Mouse (Mus musculus): Measurements from ENCODE around the gene Gm14226.
A peak's percentile ranks its signal among the peaks of the same experiment; 100 is the strongest.
"Not testable (repeated sequence)": the region's sequence is repeated elsewhere in the genome, so short reads cannot be mapped to it uniquely, and the experiment has no call there.

The Gm14226 gene

GRCm38 (mm10) chr2:155018251-155018755, at the start of gene Gm14226:
Gm14226 (plus strand) TSS chr2:155018266.
- not testable (repeated sequence) for DNase-seq

DNA sequence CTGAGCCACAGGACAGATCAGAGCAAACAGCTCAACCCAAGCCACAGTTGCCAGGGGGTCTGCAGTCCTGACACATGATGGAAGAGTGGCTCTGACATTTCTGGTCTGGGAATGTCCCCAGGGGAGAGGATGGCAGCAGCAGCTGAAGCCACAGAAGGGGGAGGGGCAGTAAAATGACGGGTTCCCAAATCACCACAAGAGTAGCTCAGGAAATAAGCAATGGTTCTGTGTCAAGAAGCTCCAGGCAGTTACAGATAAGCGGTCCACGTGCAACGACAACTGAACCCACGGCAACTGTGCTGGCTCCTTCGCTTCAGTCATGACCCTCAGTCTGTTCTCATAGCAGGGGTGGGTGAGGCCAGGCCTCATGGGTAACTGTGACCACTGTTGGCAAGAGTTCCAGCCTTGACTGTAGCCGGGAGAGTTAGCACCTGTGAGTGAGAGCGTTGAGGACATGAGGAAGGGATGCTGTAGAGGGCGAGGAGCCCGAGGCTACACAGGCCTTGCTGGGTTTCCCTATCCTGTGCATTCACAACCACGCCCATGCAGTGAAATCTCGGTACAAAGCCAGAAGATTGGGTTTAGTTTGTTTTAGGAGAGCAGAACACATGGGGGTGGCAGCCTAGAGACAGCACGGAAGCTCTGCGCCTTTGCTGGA, 48.2 kb upstream of the Gm14226 start:
- not testable (repeated sequence) for DNase-seq

DNA sequence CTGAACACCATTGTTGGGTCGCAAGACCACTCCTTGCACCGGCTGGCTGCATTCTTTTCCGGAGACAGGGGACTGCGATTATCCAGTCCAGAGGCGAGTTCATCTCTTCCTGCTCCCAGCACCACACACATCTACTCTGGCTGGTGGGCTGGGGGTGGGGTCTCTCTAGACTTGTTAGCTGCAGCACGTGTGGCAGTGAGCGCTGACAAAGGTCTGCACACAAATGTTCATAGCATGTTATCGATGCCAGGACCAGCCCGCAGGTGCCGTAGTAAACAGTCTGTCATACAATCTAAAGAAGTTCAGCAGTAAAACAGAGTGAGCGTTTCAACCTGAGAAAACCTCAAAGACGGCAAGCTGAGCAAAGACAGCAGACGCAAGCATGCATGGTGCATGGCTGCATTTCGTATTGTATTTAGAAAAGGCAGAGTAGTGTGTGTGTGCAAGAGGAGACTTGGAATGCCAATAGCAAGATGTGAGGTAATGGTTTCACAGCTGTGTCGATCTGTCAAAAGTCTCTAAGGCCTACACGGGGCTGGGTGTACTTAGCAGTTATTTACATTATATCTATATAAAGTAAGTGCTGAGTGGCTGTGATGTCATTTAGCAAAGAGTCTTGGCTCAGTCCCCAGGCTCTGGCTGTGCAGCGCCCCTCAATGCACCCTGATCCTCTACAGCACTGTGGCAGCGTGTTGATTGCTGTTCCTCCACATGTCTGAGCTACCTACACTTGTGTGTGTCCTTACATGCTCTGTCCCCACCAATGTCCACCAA, 46.0 kb upstream of the Gm14226 start:
- DNase-seq = no peak

DNA sequence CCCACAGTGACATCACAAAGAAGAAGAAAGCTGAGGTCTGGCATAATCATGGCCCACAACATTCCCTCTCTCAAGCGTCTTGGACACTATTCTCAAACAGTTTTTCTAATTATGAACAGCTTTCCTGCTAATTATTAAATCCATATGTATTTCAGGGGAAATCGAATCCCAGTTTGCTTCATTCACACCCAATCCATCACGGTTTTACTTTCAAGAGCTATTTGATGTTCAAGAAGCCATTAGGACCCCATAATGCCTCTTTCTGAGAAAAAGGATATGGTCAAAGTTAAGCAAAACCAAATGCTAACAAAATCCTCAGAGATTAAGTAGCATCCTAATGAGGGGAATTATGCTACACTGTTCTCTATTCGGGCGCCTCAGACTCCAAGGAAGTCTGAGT, 45.1 kb upstream of the Gm14226 start:
- DNase-seq = no peak

DNA sequence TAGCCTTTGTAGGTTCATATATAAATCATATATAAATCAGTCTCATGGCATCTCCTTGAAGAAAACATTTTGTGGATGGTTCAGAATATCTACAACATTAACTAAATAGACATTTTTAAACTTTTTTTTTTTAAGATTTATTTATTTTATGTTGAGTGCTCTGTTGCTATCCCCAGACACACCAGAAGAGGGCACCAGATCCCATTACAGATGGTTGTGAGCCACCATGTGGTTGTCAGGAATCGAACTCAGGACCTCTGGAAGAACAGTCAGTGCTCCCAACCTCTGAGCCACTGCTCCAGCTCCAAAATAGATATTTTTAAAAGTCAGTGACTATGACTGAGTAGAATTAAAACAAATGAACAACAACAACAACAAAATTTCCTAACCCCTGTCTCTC, 31.5 kb upstream of the Gm14226 start:
- no peak for DNase-seq

- no peak for DNase-seq
Observed at GRCm38 (mm10) chr2:154991411-154991810, 26.7 kb upstream of the Gm14226 start.

DNA sequence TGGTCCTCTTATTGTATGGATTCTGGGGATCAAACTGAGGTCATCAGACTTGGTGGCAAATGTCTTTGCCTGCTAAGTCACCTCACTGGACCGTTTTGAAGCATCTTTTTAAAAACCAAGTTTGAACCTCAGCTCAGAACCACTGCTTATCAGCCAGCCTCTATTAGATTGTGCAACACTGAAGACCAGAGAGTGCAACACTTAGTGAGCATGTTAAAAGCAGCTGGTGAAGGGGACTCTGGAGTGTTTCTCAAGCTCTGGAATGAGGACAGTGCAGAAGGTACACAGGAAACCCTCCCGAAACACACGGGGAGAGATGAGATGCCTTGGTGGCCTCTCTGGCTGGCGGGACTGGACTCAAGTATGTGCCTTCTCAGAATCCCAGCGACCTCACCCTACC, 26.0 kb upstream of the Gm14226 start:
- no peak for DNase-seq

DNA sequence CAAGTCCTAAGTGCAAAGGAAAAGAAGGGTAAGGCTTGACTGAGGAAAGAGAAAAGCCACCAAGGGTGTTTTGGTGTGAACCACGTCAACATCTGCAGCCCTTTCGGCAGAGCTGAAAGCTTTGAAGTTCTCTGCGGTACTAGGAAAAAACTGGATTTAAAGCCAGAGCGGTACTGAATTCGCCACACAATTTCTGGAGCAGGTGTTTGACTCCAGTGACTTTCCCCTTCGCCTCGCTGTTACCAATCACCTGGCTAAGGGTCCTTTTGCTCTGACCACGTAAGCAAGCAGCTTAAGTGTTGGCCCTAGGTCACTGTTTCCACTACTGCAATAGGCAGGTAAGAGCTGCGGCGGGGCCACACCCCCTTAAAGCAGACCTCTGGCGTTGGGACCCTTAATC, 12.6 kb upstream of the Gm14226 start:
- no peak for DNase-seq

- no peak for DNase-seq
Observed at GRCm38 (mm10) chr2:155011086-155011656, 6.9 kb upstream of the Gm14226 start.

- DNase-seq = no peak
Observed at GRCm38 (mm10) chr2:155012991-155013390, 5.1 kb upstream of the Gm14226 start.

- DNase-seq = not testable (repeated sequence)
Observed at GRCm38 (mm10) chr2:155016751-155017150, 1.3 kb upstream of the Gm14226 start.

DNA sequence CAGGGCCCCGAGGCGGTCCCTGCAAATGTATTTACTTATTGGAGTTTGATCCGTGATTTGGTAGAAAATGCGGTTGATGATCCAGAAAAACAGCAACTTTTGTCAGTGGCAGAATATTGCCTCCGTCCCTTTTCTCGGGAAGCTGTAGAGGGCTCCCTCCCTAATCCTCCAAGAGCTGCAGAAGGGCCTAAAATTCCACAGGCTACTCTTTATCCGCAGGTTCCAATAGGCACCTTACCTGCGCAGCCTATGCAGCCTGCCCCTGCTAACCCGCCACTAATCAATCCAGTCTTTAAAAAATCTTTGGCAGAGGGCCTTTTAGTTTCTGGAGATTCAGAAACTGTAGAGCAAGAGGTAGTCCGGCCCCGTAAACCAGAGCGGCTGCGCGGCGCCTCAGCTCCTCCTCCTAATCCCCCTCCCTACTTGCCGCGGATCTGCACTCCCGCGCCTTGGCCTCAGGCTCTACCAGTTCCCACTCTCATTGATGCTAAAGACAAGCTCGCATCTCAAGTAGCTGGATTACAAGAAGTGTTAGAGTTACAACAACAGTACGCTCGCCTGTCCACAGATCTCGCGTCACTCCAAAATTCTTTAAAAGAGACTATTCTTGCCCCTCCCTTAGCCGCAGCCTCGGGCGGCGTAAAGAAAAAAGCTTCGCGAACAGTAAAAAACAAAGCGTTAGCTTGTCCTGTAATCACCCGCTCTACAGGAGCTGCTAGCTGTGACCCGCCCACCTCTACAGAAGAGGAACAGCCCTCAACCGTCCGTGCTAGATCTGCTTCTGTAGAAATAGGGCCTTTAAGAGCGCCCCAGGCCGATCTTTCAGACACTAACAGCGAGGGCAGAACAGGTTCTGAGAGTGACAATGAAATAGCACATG, 936 bp downstream of the Gm14226 start:
- DNase-seq = peak; percentile 39 to 45

GRCm38 (mm10) chr2:155019673-155020072, 1.6 kb downstream of the Gm14226 start:
- DNase-seq = peak; percentile 87 to 93

GRCm38 (mm10) chr2:155020247-155020826, 2.3 kb downstream of the Gm14226 start:
- not testable (repeated sequence) for DNase-seq

GRCm38 (mm10) chr2:155030831-155031230, 12.8 kb downstream of the Gm14226 start:
- DNase-seq = no peak

DNA sequence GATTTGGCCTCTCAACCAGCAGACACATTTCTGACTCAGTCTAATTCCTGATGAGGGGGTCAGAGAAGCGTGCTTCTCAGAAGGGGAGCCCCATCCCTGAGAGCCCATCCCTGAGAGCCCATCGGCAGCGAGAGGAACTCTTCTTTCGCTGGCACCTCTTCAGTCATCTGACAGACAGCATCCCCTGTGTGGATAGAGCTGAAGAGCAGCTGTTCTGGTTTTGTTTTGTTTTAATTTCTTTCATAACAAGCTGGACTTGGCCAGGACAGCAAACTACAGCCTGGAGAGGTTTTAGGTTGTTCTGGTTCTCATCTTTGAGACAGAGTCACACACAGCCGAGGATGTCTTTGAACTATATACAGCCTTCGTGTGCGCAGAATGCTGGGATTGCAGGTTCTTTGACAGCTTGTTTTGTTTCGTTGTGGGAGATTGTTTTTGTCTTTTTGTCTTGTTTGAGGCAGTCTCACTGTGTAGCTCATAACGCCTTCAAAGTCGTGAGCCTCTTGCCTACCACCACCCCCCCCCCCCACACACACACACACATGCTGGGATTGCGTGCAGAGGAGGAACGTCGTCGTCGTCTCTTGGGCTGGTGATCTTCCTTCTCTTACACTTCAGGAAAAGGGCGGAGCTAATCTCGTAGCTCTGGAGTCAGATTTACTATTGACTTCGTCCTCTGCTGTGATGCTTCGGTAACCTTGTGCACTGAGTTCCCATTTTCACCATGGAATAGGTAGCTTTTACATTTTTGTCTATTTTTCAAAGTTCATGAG, 15.1 kb downstream of the Gm14226 start:
- DNase-seq = no peak

DNA sequence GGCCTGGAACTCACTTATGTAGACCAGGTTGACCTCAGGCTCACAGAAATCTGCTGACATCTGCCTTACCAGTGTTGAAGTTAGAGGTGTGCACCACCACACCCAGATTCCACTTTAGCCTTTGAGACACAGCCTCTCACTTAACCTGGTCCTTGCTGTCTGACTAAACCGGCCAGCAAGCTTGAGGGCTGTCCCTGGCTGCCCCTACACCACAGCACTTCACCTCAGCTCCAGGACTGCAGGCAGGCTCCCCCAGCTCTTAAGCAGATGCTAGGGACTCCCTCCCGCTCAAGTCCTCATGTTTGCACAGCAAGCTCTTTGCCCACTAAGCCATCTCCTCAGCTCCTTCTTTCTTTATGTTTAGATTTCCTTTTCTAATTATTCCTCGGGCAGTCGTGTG, 21.9 kb downstream of the Gm14226 start:
- no peak for DNase-seq

- DNase-seq = no peak
Observed at GRCm38 (mm10) chr2:155044542-155044941, 26.5 kb downstream of the Gm14226 start.

DNA sequence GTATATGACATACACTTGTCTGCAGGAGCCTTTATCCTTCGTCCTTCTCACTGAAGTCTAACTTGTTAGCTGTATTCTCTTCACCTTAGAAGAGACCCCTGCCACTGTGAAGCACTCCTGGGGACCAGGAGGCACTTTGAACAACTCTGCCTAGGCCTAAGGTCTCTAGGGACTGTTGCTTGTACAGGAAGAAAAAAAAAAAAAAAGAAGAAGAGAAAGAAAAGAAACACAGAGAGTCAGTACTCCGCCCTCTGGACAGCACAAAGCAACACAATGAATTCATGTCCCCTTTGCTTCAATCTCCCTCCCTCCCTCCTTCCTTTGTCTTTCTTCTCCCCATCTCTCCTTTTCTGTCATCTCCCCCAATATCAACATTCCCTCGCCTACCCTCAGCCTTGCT, 27.0 kb downstream of the Gm14226 start:
- DNase-seq = no peak

GRCm38 (mm10) chr2:155046803-155047202, 28.7 kb downstream of the Gm14226 start:
- no peak for DNase-seq

DNA sequence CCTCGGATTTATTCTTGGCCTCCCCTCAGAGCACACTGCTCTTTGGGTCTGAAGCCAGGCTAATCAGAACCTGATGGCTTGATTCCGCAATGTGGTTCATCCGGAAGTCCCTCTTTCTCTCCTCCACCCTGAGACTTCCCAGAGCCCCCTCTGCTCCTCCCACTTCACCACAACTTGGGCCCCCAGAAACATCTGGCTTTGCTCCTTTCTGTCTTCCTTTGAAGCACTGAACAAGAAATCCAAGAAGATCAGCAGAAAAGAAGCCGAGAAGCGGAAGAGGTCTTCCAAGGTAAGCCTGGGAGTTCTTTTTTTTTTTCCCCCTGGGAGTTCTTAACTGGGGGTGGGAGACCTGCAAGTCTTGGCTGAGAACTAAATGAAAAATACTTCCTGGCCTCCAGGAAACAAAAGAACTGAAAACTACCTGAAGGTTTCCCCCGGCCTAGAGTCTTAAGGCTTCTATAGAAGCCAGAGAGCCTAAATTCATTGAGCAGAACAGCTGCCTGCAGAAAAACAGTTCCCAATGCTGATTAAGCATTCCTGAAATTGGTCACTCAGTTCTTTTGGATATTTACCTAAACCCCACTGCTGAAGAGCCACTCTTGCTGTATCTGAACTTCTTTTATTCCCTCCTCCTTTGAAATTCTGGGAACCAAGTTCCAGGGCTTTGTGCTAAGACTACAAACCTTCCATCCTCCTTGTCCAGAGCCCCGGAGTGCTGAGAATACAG, 29.5 kb downstream of the Gm14226 start:
- DNase-seq = no peak

All from cerebellum, postnatal 36 days (tissue).